Comparison of ENCODE assay signal across 7 mouse cellular contexts in the genomic region with DNA sequence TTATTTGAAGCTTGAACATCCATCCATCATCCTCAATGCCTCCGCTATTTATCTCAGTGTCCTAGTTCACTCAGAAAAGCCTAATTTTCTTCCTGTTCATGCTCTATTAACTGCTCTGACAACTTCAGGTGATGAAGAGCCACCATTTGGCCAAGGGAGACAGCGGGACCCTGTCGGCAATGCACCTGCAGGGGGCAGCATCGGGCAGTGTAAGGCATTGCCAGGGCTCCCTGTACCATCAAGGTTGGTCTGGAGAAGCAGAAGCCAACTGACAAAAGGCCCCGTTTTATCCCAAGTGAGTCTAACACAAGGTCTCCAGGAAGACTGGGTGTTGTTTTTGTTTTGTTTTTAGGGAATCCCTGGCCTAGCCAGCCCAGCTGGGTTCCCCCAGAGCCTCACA. TPM values are rescaled to one million over a fixed set of nuclear protein-coding genes. Genes with fewer than 3 reads are reported as not detected.
DNase-seq lines count a peak whose midpoint lies in the region; ATAC-seq and TF ChIP-seq lines count a peak whose summit lies in the region.

No protein-coding gene starts in this region.

- H3K27ac ChIP-seq in embryonic facial prominence, embryonic 12.5 days: 0 out of 2 replicates have a peak overlapping the region, but pooled peaks have one; percentile 36
- no peak overlapping the region for H3K27ac ChIP-seq in heart, adult 2 months
- H3K27ac ChIP-seq in limb, embryonic 13.5 days: no peak overlapping the region
- H3K27ac ChIP-seq in midbrain, embryonic 16.5 days (ENCODE audit: low read length): no peak overlapping the region
- H3K27ac ChIP-seq in spleen, adult 2 months (ENCODE audit: insufficient read depth, low read length): no peak overlapping the region

- no peaks in the 10 kb centered on the region for H3K36me3 ChIP-seq in embryonic facial prominence, embryonic 12.5 days
- no peaks in the 10 kb centered on the region for H3K36me3 ChIP-seq in heart, adult 2 months (ENCODE audit: control insufficient read depth, insufficient read depth, low read length)
- no peaks in the 10 kb centered on the region for H3K36me3 ChIP-seq in limb, embryonic 13.5 days
- H3K36me3 ChIP-seq in midbrain, embryonic 16.5 days (ENCODE audit: control insufficient read depth, insufficient read depth, low read length): no peaks in the 10 kb centered on the region
- no peaks in the 10 kb centered on the region for H3K36me3 ChIP-seq in spleen, adult 2 months (ENCODE audit: control insufficient read depth, insufficient read depth, low read length)

- WGBS in embryonic facial prominence, embryonic 12.5 days: 4% methylated on average over 5 of the region's 5 CpGs
- 4% methylated on average over 5 of the region's 5 CpGs for WGBS in heart, adult 2 months
- WGBS in limb, embryonic 13.5 days: 5% methylated on average over 5 of the region's 5 CpGs
- 3% methylated on average over 5 of the region's 5 CpGs for WGBS in midbrain, embryonic 16.5 days
- WGBS in spleen, adult 2 months: 5% methylated on average over 5 of the region's 5 CpGs

- no peaks in the 10 kb centered on the region for H3K27me3 ChIP-seq in embryonic facial prominence, embryonic 12.5 days
- H3K27me3 ChIP-seq in heart, adult 2 months (ENCODE audit: control insufficient read depth, insufficient read depth, low read length): no peaks in the 10 kb centered on the region
- H3K27me3 ChIP-seq in limb, embryonic 13.5 days: no peaks in the 10 kb centered on the region
- no peaks in the 10 kb centered on the region for H3K27me3 ChIP-seq in midbrain, embryonic 16.5 days (ENCODE audit: control insufficient read depth, insufficient read depth, low read depth, low read length)
- H3K27me3 ChIP-seq in spleen, adult 2 months (ENCODE audit: control insufficient read depth, insufficient read depth, low read length): no peaks in the 10 kb centered on the region

- peak; percentile 98 for TF ChIP-seq EP300 in heart, adult 2 months (IDR thresholded peaks at IDR 0.05; ENCODE audit: insufficient read depth, low read depth, low read length)

- no peaks in the 10 kb centered on the region for H3K9me3 ChIP-seq in embryonic facial prominence, embryonic 12.5 days
- no peaks in the 10 kb centered on the region for H3K9me3 ChIP-seq in limb, embryonic 13.5 days
- H3K9me3 ChIP-seq in midbrain, embryonic 16.5 days (replicated peaks; ENCODE audit: control insufficient read depth, low read length, poor library complexity, severe bottlenecking): no peaks in the 10 kb centered on the region

- TF ChIP-seq POLR2A in heart, adult 2 months (IDR thresholded peaks at IDR 0.05; ENCODE audit: insufficient read depth, low read depth, low read length): no peak
- no peak for TF ChIP-seq POLR2A in spleen, adult 2 months (IDR thresholded peaks at IDR 0.05; ENCODE audit: low read depth, low read length)

- H3K4me2 ChIP-seq in embryonic facial prominence, embryonic 12.5 days (replicated peaks): no peak overlapping the region
- no peak overlapping the region for H3K4me2 ChIP-seq in limb, embryonic 13.5 days (replicated peaks)
- H3K4me2 ChIP-seq in midbrain, embryonic 16.5 days (ENCODE audit: low read length): no peak overlapping the region

- H3K79me2 ChIP-seq in heart, adult 2 months (replicated peaks; ENCODE audit: control insufficient read depth, insufficient read depth, low read length): no peaks in the 10 kb centered on the region

- peak; percentile 99 for TF ChIP-seq CTCF in heart, adult 2 months (IDR thresholded peaks at IDR 0.05)
- peak; percentile 99 for TF ChIP-seq CTCF in spleen, adult 2 months (IDR thresholded peaks at IDR 0.05; ENCODE audit: extremely low read depth, insufficient read depth, insufficient read length, insufficient replicate concordance)

- H3K9ac ChIP-seq in embryonic facial prominence, embryonic 12.5 days: no peak overlapping the region
- H3K9ac ChIP-seq in heart, adult 2 months (ENCODE audit: low read depth, low read length): no peak overlapping the region
- H3K9ac ChIP-seq in limb, embryonic 13.5 days: no peak overlapping the region
- no peak overlapping the region for H3K9ac ChIP-seq in midbrain, embryonic 16.5 days (ENCODE audit: low read depth, low read length)

- 0 out of 2 replicates have a peak, but pooled peaks have one; percentile 44 for ATAC-seq in embryonic facial prominence, embryonic 12.5 days (ENCODE audit: insufficient number of reproducible peaks, insufficient read depth, low FRiP score, low TSS enrichment)
- peak; percentile 71 for ATAC-seq in limb, embryonic 13.5 days (ENCODE audit: low FRiP score, low read depth)
- ATAC-seq in midbrain, embryonic 16.5 days: peak; percentile 81

- peaks cover 44% of the 10 kb centered on the region for H3K4me1 ChIP-seq in embryonic facial prominence, embryonic 12.5 days
- peaks cover 16% of the 10 kb centered on the region for H3K4me1 ChIP-seq in heart, adult 2 months (ENCODE audit: control insufficient read depth, insufficient read depth, low read length)
- peaks cover 44% of the 10 kb centered on the region for H3K4me1 ChIP-seq in limb, embryonic 13.5 days
- H3K4me1 ChIP-seq in midbrain, embryonic 16.5 days (ENCODE audit: control insufficient read depth, insufficient read depth, low read length): peaks cover 21% of the 10 kb centered on the region
- peaks cover 34% of the 10 kb centered on the region for H3K4me1 ChIP-seq in spleen, adult 2 months (ENCODE audit: control insufficient read depth, insufficient read depth, insufficient read length)

- intact Hi-C loops in heart, adult 2 months (cut with DNase I): loop anchor here (1.0 kb wide), 3 partner anchors 49 to 169 kb away; no protein-coding TSS in a partner anchor

- peak; percentile 96 for DNase-seq in adrenal gland, postnatal 25 days
- DNase-seq in heart, adult 2 months: peak; percentile 90 to 96
- DNase-seq in kidney, adult 8-10 months: peak; percentile 83 to 96
- peak in 1 of 2 experiments; percentile 93 for DNase-seq in spleen, adult 2 months (ENCODE audit: low read depth in 1 of 2, low spot score in 2 of 2)

- H3K4me3 ChIP-seq in embryonic facial prominence, embryonic 12.5 days: no peak overlapping the region
- no peak overlapping the region for H3K4me3 ChIP-seq in heart, adult 2 months
- H3K4me3 ChIP-seq in limb, embryonic 13.5 days: no peak overlapping the region
- H3K4me3 ChIP-seq in midbrain, embryonic 16.5 days (ENCODE audit: low read depth, low read length): no peak overlapping the region
- no peak overlapping the region for H3K4me3 ChIP-seq in spleen, adult 2 months (ENCODE audit: extremely low read depth, insufficient read depth, insufficient read length)

RNA-seq across cellular contexts. Expression of gene Ier5, which starts 50.5 kb away (rescaled TPM):
- total RNA-seq in adrenal gland, postnatal 25 days (2021): 6.7 and 9.1 TPM in 2 replicates
- 17.3 and 19.9 TPM in 2 replicates for polyA plus RNA-seq in embryonic facial prominence, embryonic 12.5 days (2016; fragmentation: Nextera tagmentation; extraction: Ambion mirVana)
- total RNA-seq in heart, adult 2 months (2021): 10 to 100 TPM; 12.5 to 16.8 TPM
- 9.8 and 13.5 TPM in 2 replicates for polyA plus RNA-seq in heart, adult 2 months (2012; rRNA removed)
- 5.8 and 6.0 TPM in 2 replicates for polyA plus RNA-seq in limb, embryonic 13.5 days (2015; fragmentation: Nextera tagmentation; extraction: Ambion mirVana)
- 4.8 and 4.9 TPM in 2 replicates for polyA plus RNA-seq in midbrain, embryonic 16.5 days (2015; fragmentation: Nextera tagmentation; extraction: Ambion mirVana)
- 47.7 and 82.0 TPM in 2 replicates for polyA plus RNA-seq in spleen, adult 2 months (2012; rRNA removed)
